Mouse (Mus musculus) hindbrain, embryonic 10.5 days (tissue): ENCODE data around the gene Gnao1. TPM values are rescaled to one million over a fixed set of nuclear protein-coding genes. Genes with fewer than 3 reads are reported as not detected.
A peak's percentile ranks its signal among the peaks of the same experiment; 100 is the strongest.

ENCODE experiments used
- DNase-seq: peaks from one replicate; pipeline ENCODE4 v3.0.0-alpha.2; 2017; ENCODE audit warnings: low spot score
- H3K27ac ChIP-seq: fragments of 300-500 bp; sonication (generic); 2 replicates; pipeline ENCODE4 v1.5.1; 2016; ENCODE audit warnings: mild to moderate bottlenecking, moderate library complexity
- H3K27me3 ChIP-seq: fragments of 300-500 bp; sonication (generic); 2 replicates; pipeline ENCODE4 v1.6.1; 2016; ENCODE audit warnings: mild to moderate bottlenecking; ENCODE audit not compliant: poor library complexity, insufficient read depth, severe bottlenecking
- H3K36me3 ChIP-seq: fragments of 300-500 bp; sonication (generic); 2 replicates; pipeline ENCODE4 v1.6.1; 2016; ENCODE audit warnings: mild to moderate bottlenecking, moderate library complexity
- H3K4me1 ChIP-seq: fragments of 300-500 bp; sonication (generic); replicated peaks from 2 replicates; pipeline ENCODE4 v1.6.1; 2016; ENCODE audit warnings: mild to moderate bottlenecking
- H3K4me3 ChIP-seq: fragments of 300-500 bp; sonication (generic); 2 replicates; pipeline ENCODE4 v1.5.1; 2016; ENCODE audit warnings: mild to moderate bottlenecking, moderate library complexity
- H3K9me3 ChIP-seq: fragments of 300-500 bp; sonication (generic); 2 replicates; pipeline ENCODE4 v1.6.1; 2016; ENCODE audit warnings: mild to moderate bottlenecking, moderate library complexity
- WGBS: fragments of 180-500 bp; shearing (Covaris S2); methylation state at CpG from one replicate; pipeline ENCODE4 v1.1.7; 2016; 5-methylcytosine and 5-hydroxymethylcytosine counted together
- polyA plus RNA-seq: library from polyadenylated mRNA; unstranded; fragments of >200 nt; fragmentation: Nextera tagmentation; extraction: Ambion mirVana; gene quantifications from 2 replicates; pipeline ENCODE4 v1.2.1, GENCODE M21; 2016

The Gnao1 gene
- polyA plus RNA-seq: 16.2 and 32.7 TPM in 2 replicates

DNA sequence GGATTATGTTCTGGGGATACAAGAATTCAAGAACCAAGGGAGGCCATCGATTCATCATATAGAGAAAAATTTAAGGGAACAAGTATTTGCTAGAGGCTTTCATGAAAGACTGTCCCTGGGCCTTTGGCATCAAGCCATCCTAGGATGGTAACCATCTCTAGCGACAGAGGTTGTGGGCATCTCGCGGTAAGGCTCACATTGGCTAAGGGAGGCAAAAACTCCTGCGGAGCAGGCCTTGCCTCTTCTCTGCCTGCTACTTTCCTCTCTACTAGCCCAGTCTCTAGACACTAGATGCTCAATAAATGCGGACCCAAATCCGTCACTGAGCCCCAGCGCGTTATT lies at the start of gene Gnao1:
TSS of gene Gnao1 (plus strand) at position 281 of the 342 bp plus-strand sequence.
- Histone ChIP-seq H3K4me1 (peaks cover 35% of the 10 kb centered on the region), H3K27me3 (peaks cover 55% of the 10 kb centered on the region), H3K9me3 (no peaks in the 10 kb centered on the region), H3K4me3 (peak within 1 kb of the TSS; percentile 75), H3K27ac (peak within 1 kb of the TSS; percentile 91), H3K36me3 (no peaks in the 10 kb centered on the region)
- no peak for DNase-seq
- WGBS: 10% methylated on average over 9 of the region's 9 CpGs

DNA sequence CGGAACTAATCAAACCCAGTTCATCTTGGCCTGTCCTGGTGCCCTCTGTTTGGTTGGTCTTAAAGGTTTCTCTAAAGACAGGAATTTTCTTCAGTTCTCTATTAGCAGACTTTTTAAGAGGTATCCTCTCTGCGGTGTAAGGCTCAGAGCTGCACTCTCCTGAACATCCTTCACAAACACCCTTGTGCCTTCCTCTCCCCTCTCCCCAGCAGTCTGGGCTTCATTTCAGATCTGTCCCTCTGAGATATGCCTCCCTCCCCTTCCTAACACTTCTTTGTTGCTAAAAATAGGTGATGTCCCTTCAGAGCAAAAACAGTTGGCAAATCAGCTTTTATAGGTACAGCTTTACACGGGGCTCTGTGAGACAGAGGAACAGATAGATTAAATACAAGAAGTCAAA lies 32.2 kb upstream of the Gnao1 start:
- WGBS: 64% methylated on average over 3 of the region's 3 CpGs
- no peaks in the 10 kb centered on the region for H3K9me3 ChIP-seq
- H3K4me1 ChIP-seq: no peaks in the 10 kb centered on the region
- no peak for DNase-seq
- no peak overlapping the region for H3K4me3 ChIP-seq
- no peaks in the 10 kb centered on the region for H3K36me3 ChIP-seq
- no peaks in the 10 kb centered on the region for H3K27me3 ChIP-seq
- H3K27ac ChIP-seq: no peak overlapping the region

- H3K27me3 ChIP-seq: peaks cover 52% of the 10 kb centered on the region
- no peak for DNase-seq
- WGBS: 84% methylated on average over 3 of the region's 3 CpGs
Observed at GRCm38 (mm10) chr8:93809226-93809625, 540 bp upstream of the Gnao1 start.

GRCm38 (mm10) chr8:93810028-93810858 lies 477 bp downstream of the Gnao1 start:
- Histone ChIP-seq H3K27me3 (peaks cover 55% of the 10 kb centered on the region), H3K4me3 (peak overlapping the region; percentile 75), H3K9me3 (no peaks in the 10 kb centered on the region), H3K36me3 (no peaks in the 10 kb centered on the region), H3K4me1 (peaks cover 35% of the 10 kb centered on the region), H3K27ac (peak overlapping the region; percentile 91)
- WGBS: under 1% methylated on average over 99 of the region's 116 CpGs
- DNase-seq: peak; percentile 82

More at GRCm38 (mm10) chr8:93809226-93809625, 540 bp upstream of the Gnao1 start:
- no peak overlapping the region for H3K27ac ChIP-seq
- H3K36me3 ChIP-seq: no peaks in the 10 kb centered on the region
- peaks cover 38% of the 10 kb centered on the region for H3K4me1 ChIP-seq
- no peak overlapping the region for H3K4me3 ChIP-seq
- no peaks in the 10 kb centered on the region for H3K9me3 ChIP-seq

- Histone ChIP-seq H3K27ac (peak overlapping the region; percentile 91), H3K9me3 (no peaks in the 10 kb centered on the region), H3K4me3 (peak overlapping the region; percentile 75), H3K4me1 (peaks cover 38% of the 10 kb centered on the region), H3K36me3 (no peaks in the 10 kb centered on the region), H3K27me3 (peaks cover 55% of the 10 kb centered on the region)
- DNase-seq: peak; percentile 39
- under 1% methylated on average over 53 of the region's 53 CpGs for WGBS
Observed at GRCm38 (mm10) chr8:93810859-93811602, 1.3 kb downstream of the Gnao1 start.

GRCm38 (mm10) chr8:93811719-93812475 lies 2.1 kb downstream of the Gnao1 start:
- peaks cover 40% of the 10 kb centered on the region for H3K4me1 ChIP-seq
- H3K9me3 ChIP-seq: no peaks in the 10 kb centered on the region
- DNase-seq: peak; percentile 17
- peaks cover 55% of the 10 kb centered on the region for H3K27me3 ChIP-seq
- H3K36me3 ChIP-seq: no peaks in the 10 kb centered on the region
- 13% methylated on average over 20 of the region's 20 CpGs for WGBS
- H3K4me3 ChIP-seq: peak overlapping the region; percentile 75
- peak overlapping the region; percentile 91 for H3K27ac ChIP-seq

DNA sequence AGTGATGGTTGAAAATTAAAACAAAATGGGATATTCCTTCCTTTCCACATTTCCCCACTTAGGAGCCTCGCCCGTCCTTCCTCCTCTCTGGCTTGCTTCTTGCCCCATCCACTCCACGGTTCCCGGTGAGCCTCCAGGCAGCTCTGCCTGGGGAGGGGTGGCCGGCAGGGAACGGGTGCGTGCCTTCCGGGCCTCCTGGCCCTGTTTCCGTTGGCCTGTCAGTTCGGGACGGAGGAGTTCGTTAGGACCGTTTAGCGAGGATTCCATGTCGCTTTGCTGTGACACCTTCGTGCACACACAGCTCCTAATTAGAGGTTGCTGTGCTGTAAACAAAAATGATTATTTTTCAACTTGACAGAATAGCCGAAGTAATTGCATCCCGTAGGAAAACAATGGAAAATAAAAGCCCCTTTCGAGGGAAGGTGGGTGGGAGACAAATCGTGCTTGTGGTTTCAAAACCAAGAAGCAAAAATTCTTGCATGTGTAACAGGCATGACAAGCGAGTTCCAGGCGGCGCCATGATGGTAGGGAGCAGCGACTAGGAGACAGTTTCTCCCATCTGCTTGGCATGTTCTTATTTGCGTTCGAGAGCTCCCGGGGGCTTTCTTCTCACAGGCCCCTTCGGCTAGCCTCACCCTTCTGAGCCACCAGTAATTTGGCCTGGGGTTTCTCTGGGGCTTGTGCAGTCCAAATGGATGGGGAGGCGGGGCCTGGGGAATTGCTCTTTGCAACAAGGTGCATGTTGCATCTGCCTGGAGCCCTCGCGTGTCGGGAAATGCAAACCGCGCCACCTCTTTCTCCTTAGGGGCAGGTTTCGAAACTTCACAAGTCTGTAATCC lies 3.0 kb downstream of the Gnao1 start:
- Histone ChIP-seq H3K9me3 (no peaks in the 10 kb centered on the region), H3K27me3 (peaks cover 50% of the 10 kb centered on the region), H3K36me3 (0 out of 2 replicates have a peak, but pooled peaks cover 1% of the 10 kb centered on the region), H3K27ac (peak overlapping the region; percentile 91), H3K4me1 (peaks cover 40% of the 10 kb centered on the region), H3K4me3 (peak overlapping the region; percentile 75)
- WGBS: 10% methylated on average over 35 of the region's 35 CpGs
- peak; percentile 17 for DNase-seq

DNA sequence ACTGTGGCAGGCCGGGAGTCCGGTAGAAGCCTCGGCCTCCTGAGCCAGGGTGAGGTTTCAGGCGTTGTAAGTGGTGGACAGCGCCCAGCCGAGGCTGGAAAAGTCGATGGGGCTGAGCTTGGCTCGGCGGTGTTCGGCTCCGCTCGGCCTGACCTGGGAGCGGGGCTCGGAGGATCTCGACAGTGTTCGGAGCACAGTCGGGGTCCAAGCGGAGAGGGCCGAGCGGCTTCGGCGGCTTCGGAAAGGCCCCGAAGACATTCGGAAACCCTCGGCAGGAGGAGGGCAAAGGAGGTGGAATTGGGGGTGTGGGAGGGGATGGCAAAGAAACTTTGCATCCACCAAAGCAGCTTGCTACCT lies 3.6 kb downstream of the Gnao1 start:
- peak; percentile 95 for DNase-seq
- Histone ChIP-seq H3K36me3 (0 out of 2 replicates have a peak, but pooled peaks cover 4% of the 10 kb centered on the region), H3K4me3 (peak overlapping the region; percentile 75), H3K9me3 (no peaks in the 10 kb centered on the region), H3K27me3 (peaks cover 44% of the 10 kb centered on the region), H3K27ac (peak overlapping the region; percentile 71), H3K4me1 (peaks cover 40% of the 10 kb centered on the region)
- WGBS: under 1% methylated on average over 26 of the region's 26 CpGs

GRCm38 (mm10) chr8:93814266-93814665 lies 4.5 kb downstream of the Gnao1 start:
- no peak overlapping the region for H3K4me3 ChIP-seq
- WGBS: 87% methylated on average over 6 of the region's 6 CpGs
- H3K27me3 ChIP-seq: peaks cover 36% of the 10 kb centered on the region
- no peak for DNase-seq
- no peak overlapping the region for H3K27ac ChIP-seq
- no peaks in the 10 kb centered on the region for H3K9me3 ChIP-seq
- H3K4me1 ChIP-seq: peaks cover 40% of the 10 kb centered on the region
- 0 out of 2 replicates have a peak, but pooled peaks cover 7% of the 10 kb centered on the region for H3K36me3 ChIP-seq

- 78% methylated on average over 6 of the region's 6 CpGs for WGBS
- Histone ChIP-seq H3K4me3 (no peak overlapping the region), H3K27me3 (peaks cover 23% of the 10 kb centered on the region), H3K9me3 (no peaks in the 10 kb centered on the region), H3K4me1 (peaks cover 32% of the 10 kb centered on the region), H3K36me3 (0 out of 2 replicates have a peak, but pooled peaks cover 7% of the 10 kb centered on the region), H3K27ac (no peak overlapping the region)
- no peak for DNase-seq
Observed at GRCm38 (mm10) chr8:93816226-93816625, 6.5 kb downstream of the Gnao1 start.

- 0 out of 2 replicates have a peak, but pooled peaks cover 7% of the 10 kb centered on the region for H3K36me3 ChIP-seq
- no peaks in the 10 kb centered on the region for H3K9me3 ChIP-seq
- WGBS: 96% methylated on average over 1 of the region's 1 CpGs
- DNase-seq: no peak
- no peak overlapping the region for H3K4me3 ChIP-seq
- no peak overlapping the region for H3K27ac ChIP-seq
- peaks cover 12% of the 10 kb centered on the region for H3K27me3 ChIP-seq
- H3K4me1 ChIP-seq: peaks cover 20% of the 10 kb centered on the region
Observed at GRCm38 (mm10) chr8:93817366-93817765, 7.6 kb downstream of the Gnao1 start.

DNA sequence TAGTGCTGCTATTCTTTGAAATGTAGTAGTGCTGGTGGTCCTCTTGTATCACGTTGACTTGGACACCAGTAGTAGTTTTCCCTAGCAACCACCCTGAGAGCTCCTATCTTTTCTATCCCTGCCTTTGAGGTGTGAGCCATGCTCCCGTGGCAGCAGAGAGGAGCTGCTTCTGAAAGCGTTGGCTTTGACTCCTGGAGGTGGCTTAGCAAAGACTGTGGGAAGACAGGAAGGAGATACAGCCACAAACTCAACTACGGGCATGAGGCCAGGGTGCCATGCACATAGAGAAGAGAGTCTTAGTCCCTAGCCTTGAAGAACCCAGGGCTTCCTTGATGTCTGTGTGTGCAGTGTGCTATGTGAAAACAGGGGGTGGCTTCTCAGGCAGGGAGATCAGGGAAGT lies 10.2 kb downstream of the Gnao1 start:
- no peak overlapping the region for H3K4me3 ChIP-seq
- WGBS: 88% methylated on average over 4 of the region's 4 CpGs
- no peak overlapping the region for H3K27ac ChIP-seq
- peaks cover 9% of the 10 kb centered on the region; the same call in 1 of the 2 replicates for H3K4me1 ChIP-seq
- DNase-seq: peak; percentile 1
- H3K27me3 ChIP-seq: no peaks in the 10 kb centered on the region; the same call in 1 of the 2 replicates
- H3K9me3 ChIP-seq: no peaks in the 10 kb centered on the region
- H3K36me3 ChIP-seq: peaks cover 12% of the 10 kb centered on the region; the same call in 1 of the 2 replicates
